Mouse (Mus musculus) c-Kit-positive CD71-negative TER-119-negative erythroid progenitor cells, embryonic 14.5 days (primary cell): ENCODE measurements around the gene Rnf128.
A peak's percentile ranks its signal among the peaks of the same experiment; 100 is the strongest.

Source experiments
- DNase-seq: peaks from one replicate; pipeline ENCODE4 v3.0.0-alpha.2; 2013; ENCODE audit warnings: low read depth

Rnf128 gene

DNA sequence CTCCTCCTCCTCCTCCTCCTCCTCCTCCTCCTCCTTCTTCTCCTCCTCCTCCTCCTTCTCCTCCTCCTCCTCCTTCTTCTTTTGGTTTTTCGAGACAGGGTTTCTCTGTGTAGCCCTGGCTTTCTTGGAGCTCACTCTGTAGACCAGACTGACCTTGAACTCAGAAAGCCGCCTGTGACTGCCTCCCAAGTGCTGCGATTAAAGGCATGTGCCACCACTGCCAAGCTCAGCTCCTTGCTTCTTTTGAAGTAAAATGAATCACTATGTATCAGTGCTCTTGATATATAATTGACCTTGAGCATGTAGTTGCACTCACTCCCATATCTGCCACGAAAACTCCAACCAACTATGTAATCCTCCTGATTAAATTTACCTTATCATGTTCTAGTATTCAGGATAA, 59.0 kb downstream of the Rnf128 start:
- no peak for DNase-seq

DNA sequence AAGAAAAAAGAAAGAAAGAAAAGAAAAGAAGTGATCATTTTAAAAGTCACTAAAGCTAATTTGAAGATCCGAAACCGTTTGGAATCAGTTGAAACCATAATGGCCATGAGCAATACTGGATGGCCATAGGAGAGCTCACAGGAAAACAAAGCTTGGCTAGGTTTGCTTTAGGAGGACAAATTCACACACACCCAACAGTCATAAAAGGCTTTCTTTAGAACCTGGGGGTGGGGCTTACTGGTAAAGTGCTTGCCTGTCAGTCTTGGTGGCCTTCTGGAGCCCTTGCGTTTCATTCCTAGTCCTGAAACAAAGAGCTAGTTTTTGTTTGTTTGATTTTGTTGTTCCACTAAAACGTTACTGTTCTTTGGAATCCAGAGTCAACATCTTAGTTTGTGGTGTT, 71.6 kb downstream of the Rnf128 start:
- DNase-seq, result no peak

DNA sequence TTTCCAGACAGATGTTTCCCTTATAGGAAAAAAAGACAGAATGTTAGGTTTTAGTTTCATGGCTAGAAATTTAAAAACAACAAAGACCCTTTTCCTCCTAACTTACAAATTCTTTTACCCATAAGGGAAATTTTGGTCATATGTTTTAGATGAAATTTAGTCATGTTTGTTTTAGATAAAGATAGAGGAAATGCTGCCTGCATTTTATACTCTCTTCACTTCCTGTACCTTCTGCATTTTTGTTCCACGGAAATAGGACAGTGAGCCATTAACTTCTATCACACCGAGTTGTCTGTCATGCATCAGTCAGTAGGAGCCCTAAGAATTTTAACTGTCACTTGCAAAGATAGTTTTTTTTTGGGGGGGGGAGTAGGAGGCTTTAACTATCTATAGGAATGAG, 76.6 kb downstream of the Rnf128 start:
- no peak for DNase-seq

DNA sequence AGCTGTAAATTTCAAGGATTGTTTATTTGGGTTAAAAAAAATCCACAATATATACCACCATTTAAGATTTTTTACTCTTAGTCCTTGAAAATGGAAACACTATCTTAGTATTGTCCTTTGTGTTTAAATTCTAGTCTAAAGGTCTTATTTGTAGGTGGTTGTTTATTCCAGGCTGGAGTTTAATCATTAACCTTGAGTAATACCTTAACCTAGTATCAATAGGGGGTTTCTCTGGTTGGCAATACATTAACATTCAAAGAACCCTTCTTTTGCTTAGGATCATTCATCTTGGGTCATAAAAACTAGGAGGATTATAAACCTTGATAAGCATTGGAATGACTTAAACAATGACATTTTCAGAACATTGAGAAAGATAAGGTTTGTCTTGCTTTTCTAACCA, 77.3 kb downstream of the Rnf128 start:
- DNase-seq, result no peak

DNA sequence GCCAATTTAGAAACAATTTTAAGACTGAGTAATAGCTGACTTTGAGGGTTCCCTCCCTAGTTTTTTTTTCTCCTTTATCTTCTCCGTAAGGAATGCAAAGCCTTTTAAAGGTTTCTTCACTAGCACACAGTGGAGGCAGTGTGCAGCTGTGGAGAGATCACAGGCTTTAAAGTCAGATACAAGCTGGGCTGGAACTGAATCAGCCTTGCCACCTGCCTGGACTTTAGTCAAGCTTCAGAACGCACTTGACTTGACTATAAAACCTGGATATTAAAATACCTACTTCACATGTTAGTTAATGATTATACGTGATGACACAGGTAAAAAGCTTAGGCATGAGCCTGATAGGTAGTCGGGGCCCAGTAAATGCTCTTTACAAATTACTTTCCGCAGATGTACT, 89.1 kb downstream of the Rnf128 start:
- no peak for DNase-seq

- DNase-seq, result no peak
These were observed 90.2 kb downstream of the Rnf128 start for GRCm38 (mm10) chrX:139653292-139653691.

- no peak for DNase-seq
These were observed 91.4 kb downstream of the Rnf128 start for GRCm38 (mm10) chrX:139654350-139655063.

- no peak for DNase-seq
These were observed 99.0 kb downstream of the Rnf128 start for GRCm38 (mm10) chrX:139662111-139662510.

- DNase-seq, result no peak
These were observed 102.7 kb downstream of the Rnf128 start for GRCm38 (mm10) chrX:139665829-139666228.

DNA sequence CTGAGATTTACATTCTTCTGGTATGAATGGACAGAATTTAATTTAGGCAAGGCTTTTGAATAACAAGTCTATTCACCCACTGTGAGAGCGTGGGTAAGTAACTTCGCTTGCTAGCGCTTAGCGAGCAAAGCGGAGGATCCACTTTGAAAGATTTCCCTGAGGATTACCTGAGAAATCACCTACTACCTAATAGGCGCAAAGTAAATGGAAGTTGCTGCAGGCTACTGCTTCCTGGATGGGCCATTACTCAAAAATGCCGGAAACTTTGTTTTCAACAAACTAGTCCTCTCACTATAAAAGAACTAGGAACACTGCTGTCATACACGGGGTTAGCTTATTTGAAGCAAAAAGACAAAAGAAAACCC, 121.3 kb downstream of the Rnf128 start:
- no peak for DNase-seq

DNA sequence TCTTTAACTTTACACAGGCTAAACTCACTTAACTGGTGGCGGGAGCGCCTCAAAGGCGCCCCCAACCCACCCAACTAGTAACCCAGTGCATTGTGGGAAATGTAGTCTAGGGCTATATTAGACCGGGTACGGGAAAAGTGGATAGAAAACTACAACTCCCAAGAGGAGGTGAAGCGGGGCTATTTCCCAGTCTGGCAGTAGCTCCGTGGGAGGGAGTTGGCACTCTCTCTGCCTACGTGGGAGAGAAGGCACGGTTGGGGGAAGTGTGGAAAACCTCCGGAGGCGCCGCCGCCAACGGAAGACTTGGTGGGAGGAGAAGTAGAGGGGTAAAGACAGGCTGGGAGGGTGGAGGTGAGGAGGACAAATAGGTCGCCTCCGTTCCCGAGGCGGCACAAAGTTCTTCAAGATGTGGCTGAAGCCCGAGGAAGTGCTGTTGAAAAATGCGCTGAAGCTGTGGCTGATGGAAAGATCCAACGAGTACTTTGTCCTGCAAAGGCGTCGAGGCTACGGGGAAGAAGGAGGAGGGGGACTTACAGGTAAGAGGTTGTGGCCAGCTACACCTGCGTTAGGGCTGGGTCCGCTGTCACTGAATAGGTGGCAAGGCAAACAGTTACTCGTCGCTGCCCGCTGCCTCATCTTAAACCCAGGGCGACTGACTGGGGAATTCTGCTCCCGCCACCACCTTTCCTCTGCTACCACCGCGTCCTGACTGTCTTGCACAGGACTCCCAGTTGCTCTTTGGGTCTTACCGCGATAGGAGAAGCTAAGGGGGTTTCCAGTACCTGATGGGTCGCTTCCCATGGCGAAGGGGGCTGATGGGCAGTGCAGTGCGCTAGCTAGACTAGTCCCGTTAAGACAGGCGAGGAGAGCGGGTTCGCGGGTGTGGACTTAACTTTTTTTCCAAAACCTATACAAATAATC, 121.9 kb downstream of the Rnf128 start, which contains the start of gene Tbc1d8b:
TSS of gene Tbc1d8b (plus strand) at position 222 of the 921 bp plus-strand sequence.
- peak; percentile 42 for DNase-seq

- no peak for DNase-seq
These were observed 151.3 kb downstream of the Rnf128 start, which contains the start of gene Gm15013 for GRCm38 (mm10) chrX:139714381-139714780. TSS of gene Gm15013 (minus strand) at chrX:139714481.

DNA sequence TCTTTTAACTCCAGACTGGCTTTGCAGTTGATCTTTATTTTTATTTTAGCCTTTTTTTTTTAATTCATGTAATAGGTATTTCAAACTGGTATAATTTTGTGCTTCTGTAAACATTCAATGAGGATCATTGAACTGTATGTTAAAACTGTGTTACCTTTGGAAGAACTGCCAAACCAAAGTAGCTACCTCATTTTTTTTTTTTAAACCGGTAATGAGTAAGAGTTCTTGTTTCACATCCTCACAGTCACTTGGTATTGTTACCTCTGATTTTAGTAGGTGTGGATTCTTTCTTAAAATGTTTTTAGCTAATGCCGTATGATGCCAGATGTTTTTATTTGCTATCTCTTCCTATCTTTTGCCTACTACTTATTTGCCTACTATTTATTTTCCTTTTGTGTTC, 159.2 kb downstream of the Rnf128 start:
- DNase-seq, result no peak
